Mouse (Mus musculus): ENCODE results near the gene Gm49342. TPM values are rescaled to one million over a fixed set of nuclear protein-coding genes. Genes with fewer than 3 reads are reported as not detected.
"Not testable (repeated sequence)": the region's sequence is repeated elsewhere in the genome, so short reads cannot be mapped to it uniquely, and the experiment has no call there.

Gene Gm49342
- polyA plus RNA-seq (2016; fragmentation: Nextera tagmentation; extraction: Ambion mirVana) = not detected in 2 replicates

GRCm38 (mm10) chr14:50943932-50944667 lies at the start of gene Gm49342:
Gene Gm49342, plus strand, starts transcription at chr14:50944517.
- 17% methylated on average over 31 of the region's 31 CpGs for WGBS
- H3K9me3 ChIP-seq = no peaks in the 10 kb centered on the region
- H3K27me3 ChIP-seq = no peaks in the 10 kb centered on the region
- H3K4me3 ChIP-seq (replicated peaks) = peak within 1 kb of the TSS; percentile 48
- peak within 1 kb of the TSS; percentile 89 for H3K27ac ChIP-seq
- ATAC-seq (ENCODE audit: low FRiP score) = peak; percentile 98
- peak within 1 kb of the TSS; percentile 60 for H3K4me2 ChIP-seq
- H3K4me1 ChIP-seq = peaks cover 10% of the 10 kb centered on the region
- peaks cover 3% of the 10 kb centered on the region; the same call in 1 of the 2 replicates for H3K36me3 ChIP-seq (replicated peaks)
- peak within 1 kb of the TSS; percentile 60 for H3K9ac ChIP-seq

DNA sequence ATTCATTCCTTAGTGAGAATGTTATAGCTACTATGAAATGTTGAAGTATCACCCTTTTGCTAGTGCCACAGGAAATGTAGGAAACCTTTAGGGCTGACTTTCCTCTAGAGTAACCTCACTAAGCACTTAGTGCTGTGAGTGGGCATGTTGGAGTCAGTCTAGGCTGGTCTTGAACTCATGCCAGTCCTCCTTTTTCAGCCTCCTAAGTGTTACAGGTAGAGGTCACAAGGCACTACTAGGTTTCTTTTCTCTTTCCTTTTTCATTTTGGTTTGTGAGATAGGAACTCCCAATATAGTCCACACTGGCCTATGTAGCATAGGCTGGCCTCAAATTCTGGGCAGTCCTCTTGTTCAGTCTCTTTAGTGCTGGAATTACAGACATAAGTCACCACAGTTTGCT lies 48.9 kb upstream of the Gm49342 start:
- H3K9ac ChIP-seq = no peak overlapping the region
- H3K27ac ChIP-seq = no peak overlapping the region
- no peak overlapping the region for H3K4me2 ChIP-seq
- no peak for ATAC-seq (ENCODE audit: low FRiP score)
- H3K36me3 ChIP-seq (replicated peaks) = no peaks in the 10 kb centered on the region
- H3K9me3 ChIP-seq = no peaks in the 10 kb centered on the region
- H3K4me1 ChIP-seq = peaks cover 14% of the 10 kb centered on the region
- H3K4me3 ChIP-seq (replicated peaks) = no peak overlapping the region
- H3K27me3 ChIP-seq = peaks cover 26% of the 10 kb centered on the region

DNA sequence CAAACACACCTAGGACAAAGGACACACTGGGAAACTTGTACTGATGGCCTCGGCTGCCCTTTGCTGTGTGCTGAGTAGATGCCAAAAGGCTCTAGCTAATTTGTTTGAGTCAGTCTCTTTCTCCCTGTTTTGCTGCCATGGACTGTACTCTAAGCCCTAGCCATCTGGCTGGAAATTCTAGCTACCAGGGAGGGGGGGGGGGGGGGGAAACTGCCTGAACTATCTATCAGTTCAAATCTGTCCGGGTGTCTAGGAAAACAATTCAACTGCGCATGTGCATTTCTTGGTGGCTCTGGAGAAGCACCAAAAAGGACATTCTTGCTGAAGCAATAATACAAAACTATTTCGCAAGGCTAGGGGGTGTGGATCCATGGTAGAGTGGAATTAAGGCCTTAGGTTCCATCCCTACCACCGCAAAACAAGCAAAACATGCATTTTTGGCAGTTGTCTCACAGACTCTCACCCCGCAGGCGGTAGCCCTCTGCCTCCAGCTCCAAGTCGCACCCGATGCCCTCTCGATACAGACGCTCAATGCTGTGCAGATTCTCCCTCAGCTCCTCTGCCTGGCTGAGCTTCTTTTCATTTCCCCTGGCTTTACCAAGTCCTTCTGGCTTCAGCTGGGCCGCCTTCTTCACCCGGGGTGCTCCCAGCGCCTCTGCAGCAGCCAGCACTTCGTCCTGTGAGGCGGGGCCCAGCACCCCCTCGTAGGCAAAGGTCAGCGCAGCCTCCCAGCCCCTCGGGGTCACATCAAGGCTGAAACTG lies 48.2 kb upstream of the Gm49342 start:
- Histone ChIP-seq H3K4me2 (peak overlapping the region; percentile 73), H3K27ac (no peak overlapping the region), H3K4me1 (peaks cover 14% of the 10 kb centered on the region), H3K9ac (peak overlapping the region; percentile 51), H3K27me3 (peaks cover 26% of the 10 kb centered on the region), H3K4me3 (replicated peaks) (peak overlapping the region; percentile 40), H3K9me3 (no peaks in the 10 kb centered on the region), H3K36me3 (replicated peaks) (no peaks in the 10 kb centered on the region)
- no peak; the same call in 1 of the 2 replicates for ATAC-seq (ENCODE audit: low FRiP score)
- 16% methylated on average over 19 of the region's 19 CpGs for WGBS

DNA sequence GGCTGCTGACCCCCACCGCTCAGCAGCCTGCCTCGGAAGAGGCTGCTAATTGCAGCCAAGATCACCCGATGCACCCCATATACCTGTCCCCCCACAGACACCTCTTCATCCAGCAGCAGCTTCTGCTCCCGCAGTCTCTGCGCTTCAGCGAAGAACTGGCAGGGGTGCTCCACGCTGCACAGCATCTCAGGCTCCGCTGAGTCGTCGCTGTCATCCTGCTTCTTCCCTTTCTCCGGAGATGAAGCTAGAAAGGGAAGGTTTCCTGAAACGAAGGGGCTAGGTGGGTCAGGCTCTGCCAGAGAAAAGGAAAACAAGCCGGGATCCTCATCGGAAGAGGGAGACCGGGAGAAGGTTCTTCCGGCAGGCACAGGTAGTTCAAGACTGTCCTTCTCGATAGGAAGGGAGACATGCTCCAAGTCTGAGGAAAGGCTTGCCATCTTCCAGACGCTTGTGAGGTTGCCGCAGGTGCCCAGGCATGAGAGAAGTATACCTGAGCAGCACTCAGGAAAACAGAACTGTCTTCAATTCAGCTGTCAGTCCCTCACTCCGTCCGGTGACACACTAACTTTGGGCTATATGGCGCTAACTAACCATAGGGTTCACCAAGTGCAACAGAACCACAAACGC lies 47.5 kb upstream of the Gm49342 start:
- ATAC-seq (ENCODE audit: low FRiP score) = no peak; the same call in 1 of the 2 replicates
- Histone ChIP-seq H3K4me1 (peaks cover 14% of the 10 kb centered on the region), H3K4me2 (peak overlapping the region; percentile 73), H3K4me3 (replicated peaks) (peak overlapping the region; percentile 40), H3K9me3 (no peaks in the 10 kb centered on the region), H3K9ac (peak overlapping the region; percentile 51), H3K36me3 (replicated peaks) (no peaks in the 10 kb centered on the region), H3K27me3 (peaks cover 26% of the 10 kb centered on the region), H3K27ac (no peak overlapping the region)
- WGBS = 18% methylated on average over 23 of the region's 23 CpGs

- peak within 1 kb of the TSS; percentile 73 for H3K4me2 ChIP-seq
- H3K4me1 ChIP-seq = peaks cover 14% of the 10 kb centered on the region
- peak within 1 kb of the TSS; percentile 40 for H3K4me3 ChIP-seq (replicated peaks)
- peak within 1 kb of the TSS; percentile 51 for H3K9ac ChIP-seq
- WGBS = 40% methylated on average over 7 of the region's 7 CpGs
- H3K36me3 ChIP-seq (replicated peaks) = no peaks in the 10 kb centered on the region
- ATAC-seq (ENCODE audit: low FRiP score) = no peak
- H3K27me3 ChIP-seq = peaks cover 26% of the 10 kb centered on the region
- no peak within 1 kb of the TSS for H3K27ac ChIP-seq
- H3K9me3 ChIP-seq = no peaks in the 10 kb centered on the region
These were observed 46.9 kb upstream of the Gm49342 start, which contains the start of gene Klhl33 for GRCm38 (mm10) chr14:50897374-50897765. Gene Klhl33, minus strand, starts transcription at chr14:50897507.

DNA sequence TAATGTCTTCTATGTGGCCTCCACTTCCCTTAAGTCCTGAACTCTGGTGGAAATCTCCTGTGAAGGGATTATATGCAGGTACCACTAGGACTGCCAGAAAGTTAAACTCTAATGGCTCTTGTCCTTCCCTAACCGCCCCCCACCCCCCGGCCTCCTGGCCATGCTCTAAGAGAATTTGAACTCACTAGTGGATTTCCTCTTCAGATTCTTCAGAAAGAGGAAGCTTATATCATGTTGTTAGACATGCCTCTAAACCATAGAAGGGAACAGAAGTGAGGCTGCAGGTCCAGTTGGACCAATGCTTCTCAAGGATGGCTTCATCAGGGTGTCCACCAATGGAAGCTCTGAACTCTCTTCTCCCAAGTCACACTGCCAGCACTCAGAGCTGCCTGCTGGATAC lies 46.3 kb upstream of the Gm49342 start:
- WGBS = 87% methylated on average over 2 of the region's 2 CpGs
- ATAC-seq (ENCODE audit: low FRiP score); H3K4me3 ChIP-seq (replicated peaks); H3K9ac ChIP-seq; H3K4me2 ChIP-seq; H3K36me3 ChIP-seq (replicated peaks); H3K9me3 ChIP-seq; H3K27ac ChIP-seq: not testable (repeated sequence)
- peaks cover 14% of the 10 kb centered on the region for H3K4me1 ChIP-seq
- peaks cover 26% of the 10 kb centered on the region for H3K27me3 ChIP-seq

GRCm38 (mm10) chr14:50903973-50904827 lies 40.1 kb upstream of the Gm49342 start:
- WGBS = 3% methylated on average over 26 of the region's 26 CpGs
- no peaks in the 10 kb centered on the region for H3K9me3 ChIP-seq
- H3K9ac ChIP-seq = peak overlapping the region; percentile 51
- no peak overlapping the region; the same call in 1 of the 2 replicates for H3K27ac ChIP-seq
- peak overlapping the region; percentile 57 for H3K4me2 ChIP-seq
- ATAC-seq (ENCODE audit: low FRiP score) = peak; percentile 84
- no peaks in the 10 kb centered on the region for H3K27me3 ChIP-seq
- peaks cover 5% of the 10 kb centered on the region for H3K4me1 ChIP-seq
- H3K36me3 ChIP-seq (replicated peaks) = no peaks in the 10 kb centered on the region
- H3K4me3 ChIP-seq (replicated peaks) = peak overlapping the region; percentile 42

GRCm38 (mm10) chr14:50904828-50905129 lies 39.5 kb upstream of the Gm49342 start:
- 83% methylated on average over 4 of the region's 4 CpGs for WGBS

GRCm38 (mm10) chr14:50905327-50905726 lies 39.0 kb upstream of the Gm49342 start:
- H3K9ac ChIP-seq; H3K27me3 ChIP-seq; H3K4me3 ChIP-seq (replicated peaks); H3K27ac ChIP-seq; H3K36me3 ChIP-seq (replicated peaks); H3K9me3 ChIP-seq; ATAC-seq (ENCODE audit: low FRiP score); H3K4me2 ChIP-seq; H3K4me1 ChIP-seq: not testable (repeated sequence)

More at GRCm38 (mm10) chr14:50904828-50905129, 39.5 kb upstream of the Gm49342 start:
- Histone ChIP-seq H3K9me3 (no peaks in the 10 kb centered on the region), H3K4me2 (no peak overlapping the region), H3K4me3 (replicated peaks) (no peak overlapping the region), H3K36me3 (replicated peaks) (no peaks in the 10 kb centered on the region), H3K4me1 (peaks cover 5% of the 10 kb centered on the region), H3K27ac (no peak overlapping the region), H3K27me3 (no peaks in the 10 kb centered on the region), H3K9ac (no peak overlapping the region)
- ATAC-seq (ENCODE audit: low FRiP score) = no peak

GRCm38 (mm10) chr14:50908126-50908525 lies 36.2 kb upstream of the Gm49342 start:
- no peaks in the 10 kb centered on the region for H3K27me3 ChIP-seq
- H3K4me2 ChIP-seq = no peak overlapping the region
- no peak overlapping the region for H3K27ac ChIP-seq
- ATAC-seq (ENCODE audit: low FRiP score) = no peak
- 79% methylated on average over 4 of the region's 4 CpGs for WGBS
- H3K4me3 ChIP-seq (replicated peaks) = no peak overlapping the region
- no peak overlapping the region for H3K9ac ChIP-seq
- peaks cover 5% of the 10 kb centered on the region for H3K4me1 ChIP-seq
- H3K9me3 ChIP-seq = no peaks in the 10 kb centered on the region
- peaks cover 23% of the 10 kb centered on the region for H3K36me3 ChIP-seq (replicated peaks)

DNA sequence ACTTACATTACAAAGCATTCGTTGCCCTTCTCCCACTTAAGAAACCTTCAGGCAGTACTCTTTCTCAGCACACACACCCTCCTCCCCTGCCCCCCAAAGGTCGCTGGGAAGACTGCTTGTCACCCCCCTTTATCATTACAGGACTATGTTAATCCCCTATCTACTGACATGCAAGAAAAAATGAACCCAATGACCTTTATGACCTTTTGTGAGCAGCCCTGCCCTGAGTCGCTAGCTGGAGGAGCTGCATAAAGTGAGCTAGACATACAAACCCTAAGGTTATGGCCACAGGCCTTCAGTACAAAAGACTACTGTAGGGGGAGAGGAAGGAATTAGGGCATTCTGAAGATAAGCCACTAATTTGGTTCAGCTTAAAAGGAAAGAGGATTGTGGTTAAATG lies 33.0 kb upstream of the Gm49342 start:
- H3K4me1 ChIP-seq = no peaks in the 10 kb centered on the region
- no peak for ATAC-seq (ENCODE audit: low FRiP score)
- H3K27ac ChIP-seq = no peak overlapping the region
- H3K36me3 ChIP-seq (replicated peaks) = peaks cover 53% of the 10 kb centered on the region
- WGBS = 54% methylated on average over 3 of the region's 3 CpGs
- H3K9me3 ChIP-seq = no peaks in the 10 kb centered on the region
- no peak overlapping the region for H3K4me2 ChIP-seq
- no peaks in the 10 kb centered on the region for H3K27me3 ChIP-seq
- no peak overlapping the region for H3K9ac ChIP-seq
- H3K4me3 ChIP-seq (replicated peaks) = no peak overlapping the region

DNA sequence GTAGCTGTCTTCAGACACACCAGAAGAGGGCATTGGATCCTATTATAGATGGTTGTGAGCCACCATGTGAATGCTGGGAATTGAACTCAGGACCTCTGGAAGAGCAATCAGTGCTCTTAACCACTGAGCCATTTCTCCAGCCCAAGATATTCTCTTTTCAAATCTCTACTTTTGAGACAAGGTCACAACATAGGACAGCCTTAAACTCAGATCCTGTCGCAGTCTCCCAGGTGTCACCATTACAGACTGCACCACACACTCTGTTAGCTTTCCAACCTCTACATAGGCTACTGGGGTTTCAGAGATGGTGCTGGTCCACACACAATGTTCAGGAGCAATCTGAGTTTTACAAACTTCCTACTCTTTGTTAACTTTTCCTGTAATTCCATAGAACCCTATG lies 20.9 kb upstream of the Gm49342 start:
- 83% methylated on average over 1 of the region's 1 CpGs for WGBS

More for the DNA sequence above, 20.9 kb upstream of the Gm49342 start:
- peak overlapping the region; percentile 80 for H3K4me3 ChIP-seq (replicated peaks)
- ATAC-seq (ENCODE audit: low FRiP score); H3K27me3 ChIP-seq; H3K9me3 ChIP-seq; H3K27ac ChIP-seq: not testable (repeated sequence)
- H3K9ac ChIP-seq = peak overlapping the region; percentile 86; the same call in 1 of the 2 replicates
- H3K4me2 ChIP-seq = peak overlapping the region; percentile 73
- peaks cover 25% of the 10 kb centered on the region for H3K4me1 ChIP-seq
- H3K36me3 ChIP-seq (replicated peaks) = peaks cover 46% of the 10 kb centered on the region

All from forebrain, embryonic 12.5 days (tissue).